Mouse (Mus musculus) C2C12 (cell line): ENCODE results near the gene Ier5l.

Source experiments
- CEBPB ChIP-seq: IDR thresholded peaks from one replicate; pipeline ENCODE4 v1.6.1; 2011; ENCODE audit warnings: low read depth, mild to moderate bottlenecking, control low read depth, moderate library complexity
- CTCF ChIP-seq: IDR thresholded peaks from one replicate; pipeline ENCODE4 v1.5.1; 2011; ENCODE audit not compliant: control insufficient read depth, insufficient read depth, insufficient read length
- FOSL1 ChIP-seq: IDR thresholded peaks from one replicate; pipeline ENCODE4 v1.8.0; 2011; ENCODE audit warnings: mild to moderate bottlenecking, low read length; ENCODE audit not compliant: poor library complexity, insufficient read depth, severe bottlenecking
- MAX ChIP-seq: IDR thresholded peaks from one replicate; pipeline ENCODE4 v1.6.1; 2011; ENCODE audit warnings: mild to moderate bottlenecking, control low read depth
- MYOD1 ChIP-seq: IDR thresholded peaks from one replicate; pipeline ENCODE4 v1.6.1; 2011; ENCODE audit warnings: low read depth; ENCODE audit not compliant: control insufficient read depth, insufficient read length
- MYOG ChIP-seq: IDR thresholded peaks from one replicate; pipeline ENCODE4 v1.6.1; 2011; ENCODE audit not compliant: control insufficient read depth, insufficient read length; ENCODE audit errors: extremely low read depth
- USF1 ChIP-seq: IDR thresholded peaks from one replicate; pipeline ENCODE4 v1.6.1; 2011; ENCODE audit warnings: low read depth, mild to moderate bottlenecking, control low read depth, moderate library complexity

DNA sequence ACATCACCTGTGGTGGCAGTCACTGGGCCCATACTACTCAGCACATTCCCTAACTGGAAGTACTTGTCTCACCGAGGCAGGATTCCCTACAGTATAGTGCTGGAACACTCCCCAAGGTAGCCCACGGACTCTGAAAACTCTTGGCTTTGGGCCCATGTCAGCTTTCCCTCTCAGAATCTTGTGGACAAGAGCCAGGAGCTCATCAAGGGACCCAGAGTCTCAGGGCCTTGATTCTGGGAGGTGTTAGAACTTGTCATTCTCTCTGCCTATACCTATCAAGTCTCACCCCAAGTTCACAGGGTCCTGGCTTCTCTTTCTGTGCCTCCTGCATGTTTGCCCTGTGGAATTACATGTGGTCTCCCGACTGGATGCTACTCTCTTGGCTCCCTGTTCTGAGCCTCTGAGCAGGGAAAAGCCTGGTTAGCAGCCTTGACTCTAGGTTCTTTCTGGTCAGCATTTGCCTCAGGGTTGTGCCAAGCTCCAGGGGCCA is 33.8 kb downstream of the Ier5l start:
- no peak for TF ChIP-seq MYOG
- TF ChIP-seq CTCF = no peak
- TF ChIP-seq USF1 = no peak
- TF ChIP-seq MYOD1 = no peak
- no peak for TF ChIP-seq MAX
- no peak for TF ChIP-seq CEBPB
- TF ChIP-seq FOSL1 = no peak
